Mouse (Mus musculus) embryonic facial prominence, embryonic 10.5 days (tissue): ENCODE results near the gene Sdsl. TPM values are rescaled to one million over a fixed set of nuclear protein-coding genes. Genes with fewer than 3 reads are reported as not detected.

ENCODE experiments used
- DNase-seq: peaks from one replicate; pipeline ENCODE4 v3.0.0-alpha.2; 2017; ENCODE audit warnings: low spot score
- H3K27ac ChIP-seq: fragments of 300-500 bp; sonication (generic); replicated peaks from 2 replicates; pipeline ENCODE4 v1.5.1; 2016; ENCODE audit warnings: mild to moderate bottlenecking
- H3K27me3 ChIP-seq: fragments of 300-500 bp; sonication (generic); replicated peaks from 2 replicates; pipeline ENCODE4 v1.6.1; 2016; ENCODE audit warnings: low read depth, mild to moderate bottlenecking; ENCODE audit not compliant: poor library complexity, severe bottlenecking
- H3K36me3 ChIP-seq: fragments of 300-500 bp; sonication (generic); replicated peaks from 2 replicates; pipeline ENCODE4 v1.6.1; 2016; ENCODE audit warnings: mild to moderate bottlenecking, moderate library complexity
- H3K4me1 ChIP-seq: fragments of 300-500 bp; sonication (generic); 2 replicates; pipeline ENCODE4 v1.6.1; 2016
- H3K4me3 ChIP-seq: fragments of 300-500 bp; sonication (generic); 2 replicates; pipeline ENCODE4 v1.5.1; 2016; ENCODE audit warnings: mild to moderate bottlenecking, moderate library complexity
- H3K9me3 ChIP-seq: fragments of 300-500 bp; sonication (generic); 2 replicates; pipeline ENCODE4 v1.6.1; 2016; ENCODE audit warnings: mild to moderate bottlenecking
- WGBS: fragments of 180-500 bp; shearing (Covaris S2); methylation state at CpG from one replicate; pipeline ENCODE4 v1.1.7; 2016; 5-methylcytosine and 5-hydroxymethylcytosine counted together
- polyA plus RNA-seq: library from polyadenylated mRNA; unstranded; fragments of >200 nt; fragmentation: Nextera tagmentation; extraction: Ambion mirVana; gene quantifications from 2 replicates; pipeline ENCODE4 v1.2.1, GENCODE M21; 2016

Gene Sdsl
- 6.2 and 7.1 TPM in 2 replicates for polyA plus RNA-seq

DNA sequence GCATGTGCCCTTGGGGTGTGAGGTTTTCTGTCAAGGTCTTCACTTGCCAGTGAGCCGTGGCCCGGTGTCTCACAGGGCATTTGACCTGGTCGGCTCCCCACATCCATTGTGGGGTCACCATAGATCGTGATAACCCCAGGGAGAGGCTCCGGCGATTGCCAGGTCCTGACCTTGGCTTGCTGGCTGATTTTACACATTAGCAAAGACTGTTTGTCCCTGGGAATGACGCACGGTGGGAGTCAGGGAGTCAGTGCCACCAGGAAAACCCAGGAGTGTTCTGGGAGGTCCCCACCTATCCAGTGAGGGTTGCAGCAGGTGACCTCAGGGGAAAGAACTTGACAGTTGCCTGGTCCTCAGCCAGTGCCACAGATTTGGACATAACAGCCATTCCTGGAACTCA is at the start of gene Sdsl:
TSS of gene Sdsl (minus strand) at position 41 of the 400 bp plus-strand sequence.
- Histone ChIP-seq H3K9me3 (no peaks in the 10 kb centered on the region), H3K27ac (no peak within 1 kb of the TSS), H3K27me3 (peaks cover 16% of the 10 kb centered on the region), H3K4me1 (peaks cover 8% of the 10 kb centered on the region), H3K36me3 (no peaks in the 10 kb centered on the region), H3K4me3 (no peak within 1 kb of the TSS)
- WGBS = 77% methylated on average over 8 of the region's 8 CpGs
- no peak for DNase-seq

DNA sequence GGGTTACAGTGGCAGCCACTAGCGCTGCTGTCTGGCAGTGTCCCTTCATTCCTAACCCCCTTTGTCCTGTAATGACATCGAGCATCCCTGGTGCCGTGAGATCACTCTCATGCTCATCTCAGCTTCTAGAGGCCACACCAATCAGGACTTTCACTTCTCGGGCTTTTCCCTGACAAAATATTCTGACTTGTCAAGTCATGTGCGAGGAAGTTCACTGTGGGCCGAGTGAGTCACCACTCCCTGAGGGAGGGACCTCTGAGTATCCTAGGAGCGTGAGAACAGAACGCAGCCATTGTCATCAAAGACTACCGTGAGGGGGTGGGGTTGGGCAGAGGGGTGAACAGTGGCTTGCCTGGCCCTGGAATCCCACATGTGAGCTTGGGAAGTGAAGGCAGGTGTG is 44.9 kb upstream of the Sdsl start:
- Histone ChIP-seq H3K36me3 (no peaks in the 10 kb centered on the region), H3K9me3 (no peaks in the 10 kb centered on the region), H3K4me1 (peaks cover 33% of the 10 kb centered on the region), H3K27ac (peak overlapping the region; percentile 37; the same call in 1 of the 2 replicates), H3K27me3 (peaks cover 10% of the 10 kb centered on the region), H3K4me3 (no peak overlapping the region)
- WGBS = 53% methylated on average over 9 of the region's 9 CpGs
- no peak for DNase-seq

DNA sequence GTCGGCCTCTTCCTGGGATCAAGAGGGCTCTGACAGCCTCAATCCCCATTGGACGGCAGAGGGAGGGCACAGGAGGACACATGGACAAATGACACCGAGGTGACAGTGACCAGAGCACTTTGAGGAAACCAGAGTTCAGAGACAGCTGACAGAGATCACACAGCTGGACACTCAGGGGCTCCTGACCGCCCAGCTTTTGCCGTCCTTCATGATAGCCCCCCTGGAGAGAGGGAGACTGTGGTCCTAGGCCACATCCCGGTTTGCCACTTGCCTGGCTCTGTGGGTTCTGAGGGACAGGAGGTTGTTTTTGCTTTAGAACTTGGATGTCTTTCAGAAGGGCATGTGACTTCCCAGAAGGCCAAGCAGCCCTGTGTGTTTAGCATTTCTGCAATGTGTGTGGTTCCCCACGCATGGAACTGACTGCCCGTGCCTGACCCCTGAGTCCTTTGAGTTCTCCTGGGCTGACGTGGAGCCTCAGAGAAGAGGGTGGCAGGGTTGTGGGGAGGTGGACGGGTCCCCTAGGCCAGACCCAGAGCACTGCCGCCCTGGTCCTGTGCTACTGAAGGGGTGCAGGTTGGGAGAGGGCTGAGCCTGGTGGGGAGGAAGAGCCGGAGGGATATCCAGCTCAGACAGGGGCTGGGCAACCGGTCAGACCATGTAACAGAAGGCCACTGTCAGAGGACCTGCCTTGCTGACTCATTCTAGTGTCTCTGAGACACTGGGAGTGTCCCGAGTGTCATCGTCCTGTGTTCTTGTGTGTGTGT is 43.8 kb upstream of the Sdsl start:
- 62% methylated on average over 15 of the region's 15 CpGs for WGBS

DNA sequence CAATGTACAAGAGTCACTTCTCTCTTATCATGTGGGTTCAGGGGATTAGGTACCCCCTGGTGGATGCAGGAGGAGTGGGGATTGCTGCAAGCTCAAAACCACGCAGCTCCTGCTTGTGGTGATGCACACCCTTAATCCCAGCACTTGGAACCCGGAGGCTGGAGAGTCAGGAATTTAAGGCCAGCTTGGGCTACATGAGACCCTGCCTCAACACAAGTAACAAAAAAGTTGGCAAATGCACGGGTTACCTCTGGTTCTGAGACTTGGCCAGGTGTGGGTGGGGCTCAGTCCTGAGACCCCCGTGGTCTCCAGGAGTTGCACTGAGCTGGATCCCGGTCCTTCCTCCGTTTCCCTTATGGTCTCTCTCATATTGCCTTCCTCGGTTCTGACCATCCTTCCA is 42.8 kb upstream of the Sdsl start:
- Histone ChIP-seq H3K4me3 (no peak overlapping the region), H3K27ac (no peak overlapping the region), H3K9me3 (no peaks in the 10 kb centered on the region), H3K4me1 (peaks cover 48% of the 10 kb centered on the region), H3K27me3 (peaks cover 24% of the 10 kb centered on the region), H3K36me3 (no peaks in the 10 kb centered on the region)
- WGBS = 74% methylated on average over 7 of the region's 7 CpGs
- DNase-seq = no peak

More for the DNA sequence above, 43.8 kb upstream of the Sdsl start:
- Histone ChIP-seq H3K4me1 (peaks cover 39% of the 10 kb centered on the region), H3K4me3 (no peak overlapping the region), H3K27me3 (peaks cover 22% of the 10 kb centered on the region), H3K36me3 (no peaks in the 10 kb centered on the region), H3K27ac (peak overlapping the region; percentile 37), H3K9me3 (no peaks in the 10 kb centered on the region)
- DNase-seq = no peak

DNA sequence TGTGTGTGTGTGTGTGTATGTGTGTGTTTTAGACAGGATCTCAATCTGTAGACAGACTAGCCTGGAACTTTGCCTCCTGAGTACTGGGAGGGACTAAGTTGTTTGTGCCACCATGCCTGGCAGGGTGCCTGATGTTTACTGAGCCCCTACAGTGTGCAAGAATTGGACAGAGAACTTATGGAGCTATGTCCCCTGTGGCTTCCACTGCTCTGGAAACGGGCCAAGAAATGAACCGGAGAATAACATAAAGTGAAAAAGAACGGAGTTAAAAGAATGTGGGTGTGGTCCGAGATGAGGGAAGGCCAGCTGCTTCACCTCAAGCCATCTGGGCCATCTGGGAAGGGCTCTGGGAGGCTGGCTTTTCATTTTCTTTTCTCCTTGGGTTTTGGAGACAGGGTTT is 42.1 kb upstream of the Sdsl start:
- DNase-seq = no peak
- Histone ChIP-seq H3K36me3 (no peaks in the 10 kb centered on the region), H3K27ac (no peak overlapping the region), H3K4me3 (no peak overlapping the region), H3K9me3 (no peaks in the 10 kb centered on the region), H3K4me1 (peaks cover 54% of the 10 kb centered on the region), H3K27me3 (peaks cover 24% of the 10 kb centered on the region)
- 59% methylated on average over 4 of the region's 4 CpGs for WGBS

DNA sequence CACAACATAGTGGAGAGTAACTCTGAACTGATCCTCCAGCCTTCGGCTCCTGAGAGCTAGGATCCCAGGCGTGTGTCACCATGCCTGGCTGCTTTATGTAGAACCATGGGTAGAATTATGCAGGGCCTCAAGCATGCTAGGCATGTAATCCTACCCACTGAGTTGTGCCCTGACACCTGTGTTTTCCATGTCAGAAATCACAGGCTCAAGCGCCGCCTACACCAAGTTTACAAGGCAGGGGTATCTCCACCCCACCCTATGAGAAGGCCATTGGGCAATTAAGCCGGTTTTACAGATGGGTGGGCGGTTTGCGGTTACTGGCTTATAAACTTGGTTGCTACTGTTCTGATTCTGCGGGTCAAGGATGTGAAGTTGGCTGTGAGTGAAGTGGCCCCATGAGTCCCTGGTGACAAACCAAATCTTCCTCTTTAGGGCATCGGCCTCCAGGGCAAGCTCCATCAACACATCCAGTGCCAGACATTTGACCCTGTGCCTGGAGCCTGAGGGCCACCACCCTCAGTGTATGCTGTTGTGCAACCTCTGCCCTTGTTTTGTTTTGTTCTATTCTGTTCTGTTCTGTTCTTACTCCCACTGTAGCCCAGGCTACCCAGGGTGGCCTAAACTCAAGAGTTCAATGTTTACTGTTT is 41.5 kb upstream of the Sdsl start:
- H3K27me3 ChIP-seq = peaks cover 24% of the 10 kb centered on the region
- H3K9me3 ChIP-seq = no peaks in the 10 kb centered on the region
- DNase-seq = no peak
- 88% methylated on average over 9 of the region's 9 CpGs for WGBS
- no peak overlapping the region for H3K27ac ChIP-seq
- H3K4me1 ChIP-seq = peaks cover 54% of the 10 kb centered on the region
- H3K4me3 ChIP-seq = no peak overlapping the region
- no peaks in the 10 kb centered on the region for H3K36me3 ChIP-seq

DNA sequence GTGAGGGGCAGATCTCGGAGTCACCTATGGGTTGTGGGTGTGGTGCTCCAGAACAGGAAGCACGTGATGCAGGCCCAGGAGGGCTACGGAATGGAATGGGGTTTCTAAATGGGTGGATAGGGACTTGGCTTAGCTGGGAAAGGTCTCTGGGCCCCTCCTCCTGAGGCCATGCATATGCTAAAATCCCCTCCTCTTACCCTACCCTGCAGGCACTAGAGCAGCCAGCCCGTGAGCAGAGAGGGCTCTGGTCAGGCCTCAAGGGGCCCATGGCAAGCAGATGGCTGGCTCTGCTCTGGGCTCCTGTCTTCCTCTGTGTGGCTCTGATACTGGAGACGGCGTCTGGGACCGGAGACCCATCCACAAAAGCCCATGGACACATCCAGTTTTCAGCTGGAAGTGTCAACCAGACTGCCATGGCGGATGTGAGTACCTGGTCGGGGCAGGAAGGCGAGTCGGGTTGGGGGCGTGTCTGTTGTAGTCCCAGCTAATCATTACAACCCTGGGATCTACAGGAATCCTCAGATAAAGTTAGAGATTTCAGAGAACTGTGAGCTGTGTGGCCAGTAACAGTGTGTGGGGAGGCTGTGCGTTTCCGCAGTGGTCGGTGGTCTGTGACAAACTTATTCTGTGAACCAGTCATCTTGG is 40.4 kb upstream of the Sdsl start:
- 41% methylated on average over 15 of the region's 15 CpGs for WGBS
- H3K9me3 ChIP-seq = no peaks in the 10 kb centered on the region
- peaks cover 57% of the 10 kb centered on the region for H3K4me1 ChIP-seq
- no peak overlapping the region for H3K4me3 ChIP-seq
- H3K36me3 ChIP-seq = no peaks in the 10 kb centered on the region
- DNase-seq = no peak
- H3K27ac ChIP-seq = no peak overlapping the region
- H3K27me3 ChIP-seq = peaks cover 24% of the 10 kb centered on the region

DNA sequence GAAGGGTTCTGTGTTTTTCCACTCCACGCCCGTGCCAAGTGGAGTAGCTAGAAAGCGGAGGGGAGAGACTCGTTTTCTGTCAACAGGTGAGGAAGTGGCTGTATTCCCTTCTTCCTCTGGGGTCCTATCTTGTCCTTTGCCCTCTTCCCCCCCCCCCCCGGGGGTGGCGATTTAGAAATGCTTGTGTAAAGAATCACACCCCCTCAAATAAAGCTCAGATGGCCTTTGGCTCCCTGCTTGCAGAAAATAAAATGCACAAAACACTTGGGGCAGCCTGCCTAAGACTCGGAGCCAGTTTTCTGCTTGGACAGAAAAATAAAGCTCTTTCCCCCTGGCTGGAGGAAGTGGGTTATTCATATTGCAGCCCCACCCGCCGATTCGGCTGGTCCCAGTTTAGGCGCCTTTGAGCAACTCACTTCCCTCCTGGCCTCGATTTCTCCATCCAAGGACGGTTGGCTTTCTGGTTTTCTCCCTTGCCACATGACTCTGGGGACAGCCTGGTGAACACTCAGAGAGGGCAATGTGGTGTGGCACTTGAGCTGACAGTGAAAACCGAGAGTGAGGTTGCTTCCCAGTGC is 39.1 kb upstream of the Sdsl start:
- DNase-seq = no peak
- peaks cover 24% of the 10 kb centered on the region for H3K27me3 ChIP-seq
- H3K36me3 ChIP-seq = no peaks in the 10 kb centered on the region
- no peak overlapping the region for H3K27ac ChIP-seq
- no peaks in the 10 kb centered on the region for H3K9me3 ChIP-seq
- 31% methylated on average over 14 of the region's 14 CpGs for WGBS
- peak overlapping the region; percentile 62 for H3K4me3 ChIP-seq
- H3K4me1 ChIP-seq = peaks cover 50% of the 10 kb centered on the region

DNA sequence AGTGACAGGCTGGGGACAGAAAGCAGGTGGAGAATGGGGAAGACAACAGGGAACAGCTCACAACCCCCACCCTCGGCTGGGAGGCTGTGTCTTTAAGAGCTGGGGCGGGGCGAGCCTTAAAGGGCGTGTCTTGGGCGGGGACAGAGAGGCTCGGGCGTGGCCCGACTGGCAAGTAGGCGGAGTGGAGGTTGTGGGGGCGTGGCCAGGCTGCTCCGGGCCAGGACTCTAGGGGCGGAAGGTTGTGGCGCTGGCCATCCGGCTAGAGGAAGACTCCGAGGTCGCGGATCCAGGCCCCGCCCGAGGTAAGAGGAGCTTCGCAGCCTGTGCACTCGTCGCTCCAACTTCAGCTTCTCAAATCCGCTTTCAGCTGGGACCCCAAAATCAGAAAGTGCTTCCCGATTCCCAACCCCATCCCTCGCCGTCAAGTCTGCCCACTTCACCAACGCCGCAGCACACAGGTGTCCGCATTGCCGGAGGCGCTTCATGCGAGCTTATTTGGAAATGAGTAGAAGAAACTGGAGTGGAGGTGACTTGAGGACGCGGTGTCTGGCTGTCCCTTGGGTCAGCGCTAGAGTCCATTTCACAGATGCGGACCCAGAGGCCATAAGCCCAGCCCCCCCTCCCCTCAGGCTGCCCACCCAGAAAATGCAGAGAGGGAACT is 38.5 kb upstream of the Sdsl start, which contains the start of gene Slc8b1:
TSS of gene Slc8b1 (plus strand) at position 187 of the 661 bp plus-strand sequence.
- Histone ChIP-seq H3K27me3 (peaks cover 24% of the 10 kb centered on the region), H3K4me1 (peaks cover 44% of the 10 kb centered on the region), H3K9me3 (no peaks in the 10 kb centered on the region), H3K27ac (peak within 1 kb of the TSS; percentile 72), H3K36me3 (no peaks in the 10 kb centered on the region), H3K4me3 (peak within 1 kb of the TSS; percentile 62)
- peak; percentile 96 for DNase-seq
- WGBS = 2% methylated on average over 36 of the region's 36 CpGs

DNA sequence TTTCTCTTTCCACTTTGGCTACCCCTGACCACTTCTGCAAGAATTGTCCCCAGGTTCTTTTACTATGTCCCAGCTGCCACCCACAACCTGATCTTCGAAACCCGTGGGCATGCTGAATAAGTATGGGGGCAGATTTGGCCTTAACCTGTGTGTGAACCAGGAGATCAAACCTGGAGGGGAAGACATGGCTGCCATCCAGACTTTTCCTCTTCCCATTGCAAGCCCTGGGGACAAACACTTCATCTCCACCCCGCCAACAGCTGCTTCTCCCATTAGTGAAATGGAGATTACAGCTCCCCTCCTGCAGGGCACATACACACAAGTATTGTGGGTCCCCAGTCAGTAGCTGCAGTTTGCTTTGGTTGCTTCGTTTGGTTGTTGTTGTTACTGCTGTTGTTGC is 34.7 kb upstream of the Sdsl start:
- no peak for DNase-seq
- Histone ChIP-seq H3K4me1 (peaks cover 39% of the 10 kb centered on the region), H3K27me3 (peaks cover 11% of the 10 kb centered on the region), H3K9me3 (no peaks in the 10 kb centered on the region), H3K36me3 (no peaks in the 10 kb centered on the region), H3K4me3 (no peak overlapping the region), H3K27ac (no peak overlapping the region)
- 62% methylated on average over 4 of the region's 4 CpGs for WGBS

DNA sequence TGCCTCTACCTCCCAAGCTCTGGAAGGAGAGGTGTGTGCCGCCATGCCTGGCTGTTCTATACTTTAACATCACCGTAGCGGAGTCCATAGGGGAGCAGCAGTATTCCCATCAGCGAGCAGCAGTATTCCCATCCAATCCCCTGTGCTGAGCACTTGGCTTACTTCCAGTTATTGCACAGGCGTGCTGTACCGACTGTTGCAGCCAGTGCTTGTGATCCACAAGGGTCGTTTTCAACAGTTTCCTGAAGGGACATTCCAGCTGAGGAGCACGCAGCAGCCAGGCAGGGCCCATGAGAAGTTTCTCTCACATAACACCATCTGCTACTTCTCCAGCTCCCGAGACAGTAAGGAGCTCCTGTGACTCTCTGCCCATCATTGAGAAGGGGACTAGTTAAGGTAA is 33.9 kb upstream of the Sdsl start:
- WGBS = 74% methylated on average over 9 of the region's 9 CpGs
- H3K36me3 ChIP-seq = no peaks in the 10 kb centered on the region

DNA sequence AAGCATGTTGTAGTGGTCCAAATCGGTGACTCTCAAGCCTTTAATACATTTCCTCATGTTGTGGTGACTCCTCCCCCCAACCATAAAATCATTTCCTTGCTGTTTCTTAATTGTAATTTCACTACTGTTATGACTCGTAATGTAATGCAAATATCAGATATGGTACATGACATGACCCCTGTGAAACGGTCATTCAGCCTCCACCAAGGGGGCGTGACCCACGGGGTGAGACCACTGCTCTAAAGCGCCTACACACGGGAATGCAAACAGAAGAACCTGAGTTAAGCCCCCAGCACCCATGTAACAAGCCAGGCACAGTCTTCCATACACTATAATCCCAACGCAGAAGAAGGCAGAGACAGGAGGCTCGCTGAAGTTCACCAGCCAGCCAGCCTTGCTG is 33.2 kb upstream of the Sdsl start:
- H3K27ac ChIP-seq = peak overlapping the region; percentile 70

More for the DNA sequence above, 33.9 kb upstream of the Sdsl start:
- Histone ChIP-seq H3K9me3 (no peaks in the 10 kb centered on the region), H3K27me3 (peaks cover 3% of the 10 kb centered on the region), H3K27ac (no peak overlapping the region), H3K4me3 (no peak overlapping the region), H3K4me1 (peaks cover 43% of the 10 kb centered on the region)
- DNase-seq = no peak

More for the DNA sequence above, 33.2 kb upstream of the Sdsl start:
- H3K9me3 ChIP-seq = no peaks in the 10 kb centered on the region
- H3K36me3 ChIP-seq = no peaks in the 10 kb centered on the region
- peak overlapping the region; percentile 25; the same call in 1 of the 2 replicates for H3K4me3 ChIP-seq
- peaks cover 36% of the 10 kb centered on the region for H3K4me1 ChIP-seq
- H3K27me3 ChIP-seq = no peaks in the 10 kb centered on the region
- DNase-seq = no peak
- WGBS = 70% methylated on average over 9 of the region's 9 CpGs
